Mouse (Mus musculus) limb, embryonic 13.5 days (tissue): ENCODE data around the gene Tmprss4. TPM values are rescaled to one million over a fixed set of nuclear protein-coding genes. Genes with fewer than 3 reads are reported as not detected.
A peak's percentile ranks its signal among the peaks of the same experiment; 100 is the strongest.

Experiments
- ATAC-seq: fragments of 200-750 bp; cut with Nextera tagmentation; 2 replicates; pipeline ENCODE4 v1.8.0; 2017; ENCODE audit warnings: low read depth, moderate number of reproducible peaks, moderate TSS enrichment; ENCODE audit not compliant: low FRiP score
- H3K27ac ChIP-seq: fragments of 300-500 bp; sonication (generic); 2 replicates; pipeline ENCODE4 v1.5.1; 2015; ENCODE audit warnings: inconsistent platforms, mild to moderate bottlenecking, moderate library complexity
- H3K27me3 ChIP-seq: fragments of 300-500 bp; sonication (generic); 2 replicates; pipeline ENCODE4 v1.6.1; 2015; ENCODE audit warnings: mild to moderate bottlenecking, inconsistent platforms
- H3K36me3 ChIP-seq: fragments of 300-500 bp; sonication (generic); 2 replicates; pipeline ENCODE4 v1.6.1; 2015; ENCODE audit warnings: inconsistent platforms, mild to moderate bottlenecking, moderate library complexity
- H3K4me1 ChIP-seq: fragments of 300-500 bp; sonication (generic); 2 replicates; pipeline ENCODE4 v1.6.1; 2015; ENCODE audit warnings: inconsistent platforms
- H3K4me2 ChIP-seq: fragments of 300-500 bp; sonication (generic); replicated peaks from 2 replicates; pipeline ENCODE4 v1.6.1; 2015; ENCODE audit warnings: inconsistent platforms, mild to moderate bottlenecking, moderate library complexity
- H3K4me3 ChIP-seq: fragments of 300-500 bp; sonication (generic); 2 replicates; pipeline ENCODE4 v1.5.1; 2015; ENCODE audit warnings: moderate library complexity, mild to moderate bottlenecking, inconsistent platforms
- H3K9ac ChIP-seq: fragments of 300-500 bp; sonication (generic); 2 replicates; pipeline ENCODE4 v1.6.1; 2015; ENCODE audit warnings: mild to moderate bottlenecking, inconsistent platforms
- H3K9me3 ChIP-seq: fragments of 300-500 bp; sonication (generic); 2 replicates; pipeline ENCODE4 v1.6.1; 2016; ENCODE audit warnings: inconsistent platforms
- WGBS: fragments of 180-500 bp; shearing (Covaris S2); methylation state at CpG from one replicate; pipeline ENCODE4 v1.1.7; 2015; 5-methylcytosine and 5-hydroxymethylcytosine counted together
- polyA plus RNA-seq: library from polyadenylated mRNA; unstranded; fragments of >200 nt; fragmentation: Nextera tagmentation; extraction: Ambion mirVana; gene quantifications from 2 replicates; pipeline ENCODE4 v1.2.1, GENCODE M21; 2015

Tmprss4 gene
- polyA plus RNA-seq, 1 experiment from 2014 or later: 0.24 TPM

- Histone ChIP-seq H3K27me3 (peaks cover 18% of the 10 kb centered on the region), H3K9me3 (no peaks in the 10 kb centered on the region), H3K4me2 (no peak overlapping the region), H3K27ac (no peak overlapping the region), H3K9ac (no peak overlapping the region), H3K36me3 (no peaks in the 10 kb centered on the region), H3K4me3 (no peak overlapping the region), H3K4me1 (peaks cover 2% of the 10 kb centered on the region)
- 89% methylated on average over 1 of the region's 1 CpGs for WGBS
- no peak for ATAC-seq
Observed at GRCm38 (mm10) chr9:45150933-45151332, 53.0 kb downstream of the Tmprss4 start.

DNA sequence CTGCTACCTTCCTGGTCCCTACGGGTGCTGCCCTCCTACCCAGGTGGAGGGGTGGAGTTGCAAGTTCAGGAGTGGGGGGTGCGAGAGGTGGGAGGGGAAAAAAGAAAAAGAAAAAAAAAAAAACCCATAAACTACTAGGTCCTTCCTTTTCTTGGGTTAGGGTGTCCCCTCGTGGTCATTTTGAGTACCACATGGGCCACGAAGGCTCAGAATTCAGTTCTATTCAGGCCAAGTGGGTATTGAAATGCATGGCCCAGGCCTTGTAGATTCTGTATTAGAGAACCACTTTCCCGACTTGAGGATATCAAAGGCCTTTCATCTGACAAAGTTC lies 57.7 kb downstream of the Tmprss4 start:
- no peaks in the 10 kb centered on the region for H3K36me3 ChIP-seq
- WGBS: 2% methylated on average over 5 of the region's 5 CpGs
- no peak overlapping the region for H3K27ac ChIP-seq
- H3K9ac ChIP-seq: peak overlapping the region; percentile 64
- H3K27me3 ChIP-seq: peaks cover 55% of the 10 kb centered on the region
- H3K4me1 ChIP-seq: peaks cover 13% of the 10 kb centered on the region
- H3K9me3 ChIP-seq: no peaks in the 10 kb centered on the region
- peak overlapping the region; percentile 48 for H3K4me3 ChIP-seq
- no peak for ATAC-seq
- H3K4me2 ChIP-seq: peak overlapping the region; percentile 86

GRCm38 (mm10) chr9:45145533-45146266 lies 58.2 kb downstream of the Tmprss4 start:
- ATAC-seq: peak; percentile 32; the same call in 1 of the 2 replicates

DNA sequence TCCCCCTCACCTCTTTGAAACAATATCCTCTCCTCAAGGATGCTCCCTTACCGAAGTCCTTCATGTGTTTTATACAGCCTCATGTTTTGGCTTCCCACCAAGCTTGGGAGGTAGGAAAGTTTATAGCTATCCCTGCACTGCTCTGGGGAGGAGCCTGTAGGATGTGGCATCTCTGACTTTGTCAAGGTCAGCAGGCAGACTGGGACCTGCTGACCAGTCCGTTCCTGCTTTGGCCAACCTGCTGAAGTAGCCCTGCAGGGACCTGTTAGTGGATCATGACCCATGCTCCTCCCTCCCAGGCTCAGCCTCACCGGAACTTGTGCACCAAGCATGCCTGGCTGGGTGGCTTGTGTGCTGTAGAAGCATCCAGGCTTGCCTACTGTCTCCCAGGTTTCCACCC lies 61.2 kb downstream of the Tmprss4 start:
- H3K27ac ChIP-seq: no peak overlapping the region
- no peak overlapping the region for H3K4me3 ChIP-seq
- H3K27me3 ChIP-seq: peaks cover 72% of the 10 kb centered on the region
- H3K4me1 ChIP-seq: peaks cover 29% of the 10 kb centered on the region
- H3K9me3 ChIP-seq: no peaks in the 10 kb centered on the region
- no peak for ATAC-seq
- no peak overlapping the region for H3K9ac ChIP-seq
- H3K4me2 ChIP-seq: no peak overlapping the region
- WGBS: 54% methylated on average over 3 of the region's 3 CpGs
- no peaks in the 10 kb centered on the region for H3K36me3 ChIP-seq

More at GRCm38 (mm10) chr9:45145533-45146266, 58.2 kb downstream of the Tmprss4 start:
- H3K9me3 ChIP-seq: no peaks in the 10 kb centered on the region
- H3K4me2 ChIP-seq: peak overlapping the region; percentile 86
- 4% methylated on average over 27 of the region's 27 CpGs for WGBS
- no peaks in the 10 kb centered on the region for H3K36me3 ChIP-seq
- no peak overlapping the region for H3K27ac ChIP-seq
- peaks cover 59% of the 10 kb centered on the region for H3K27me3 ChIP-seq
- peak overlapping the region; percentile 48 for H3K4me3 ChIP-seq
- H3K9ac ChIP-seq: peak overlapping the region; percentile 64
- peaks cover 14% of the 10 kb centered on the region for H3K4me1 ChIP-seq

DNA sequence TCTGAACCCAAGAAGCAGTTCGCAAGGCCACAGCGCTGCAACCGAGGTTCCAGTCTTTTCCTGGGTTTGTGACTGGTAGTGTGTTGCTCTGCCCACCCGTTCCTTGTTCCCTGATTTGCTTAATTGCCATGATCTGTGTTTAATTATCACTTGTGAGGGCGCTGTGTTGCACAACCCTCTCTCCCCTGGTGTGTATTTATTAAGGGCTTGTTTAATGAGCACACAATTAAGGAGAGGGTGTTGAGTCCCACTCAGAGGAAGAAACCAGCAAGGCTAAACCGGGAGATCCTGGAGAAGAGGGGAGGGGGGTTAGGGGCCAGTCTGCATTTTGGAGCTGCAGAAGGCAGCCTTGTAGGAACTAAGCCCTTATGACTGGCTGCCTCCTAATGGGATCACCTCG lies 62.9 kb downstream of the Tmprss4 start:
- H3K27ac ChIP-seq: no peak overlapping the region
- H3K9me3 ChIP-seq: no peaks in the 10 kb centered on the region
- H3K36me3 ChIP-seq: no peaks in the 10 kb centered on the region
- H3K4me3 ChIP-seq: no peak overlapping the region
- peaks cover 28% of the 10 kb centered on the region for H3K4me1 ChIP-seq
- no peak overlapping the region for H3K4me2 ChIP-seq
- H3K9ac ChIP-seq: peak overlapping the region; percentile 31; the same call in 1 of the 2 replicates
- peaks cover 88% of the 10 kb centered on the region for H3K27me3 ChIP-seq
- 27% methylated on average over 7 of the region's 7 CpGs for WGBS
- ATAC-seq: no peak

DNA sequence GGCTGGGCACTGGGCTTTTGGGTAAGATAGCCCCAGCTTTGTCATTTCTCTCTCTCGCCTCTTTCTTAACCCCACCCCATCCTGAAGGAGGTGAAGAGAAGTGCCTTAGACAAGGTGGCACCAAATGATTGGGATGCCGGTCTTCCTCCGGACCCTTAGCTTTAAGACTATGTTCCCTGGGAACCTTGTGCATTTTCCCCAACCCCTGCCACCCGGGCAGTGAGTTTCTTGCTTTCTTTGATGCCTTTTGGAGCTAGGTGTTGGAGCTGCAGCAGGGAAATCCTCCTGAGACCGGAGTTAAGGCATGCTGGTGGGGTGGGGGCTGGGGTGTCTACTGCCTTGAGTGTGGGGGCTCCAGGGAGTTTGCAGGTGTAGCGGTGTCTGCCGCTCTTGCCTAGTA lies 64.8 kb downstream of the Tmprss4 start:
- H3K4me3 ChIP-seq: peak overlapping the region; percentile 60
- H3K4me1 ChIP-seq: peaks cover 29% of the 10 kb centered on the region
- peak overlapping the region; percentile 97 for H3K4me2 ChIP-seq
- H3K9me3 ChIP-seq: no peaks in the 10 kb centered on the region
- ATAC-seq: no peak
- no peak overlapping the region for H3K27ac ChIP-seq
- 4% methylated on average over 7 of the region's 7 CpGs for WGBS
- no peaks in the 10 kb centered on the region for H3K36me3 ChIP-seq
- H3K27me3 ChIP-seq: peaks cover 86% of the 10 kb centered on the region
- peak overlapping the region; percentile 66 for H3K9ac ChIP-seq

DNA sequence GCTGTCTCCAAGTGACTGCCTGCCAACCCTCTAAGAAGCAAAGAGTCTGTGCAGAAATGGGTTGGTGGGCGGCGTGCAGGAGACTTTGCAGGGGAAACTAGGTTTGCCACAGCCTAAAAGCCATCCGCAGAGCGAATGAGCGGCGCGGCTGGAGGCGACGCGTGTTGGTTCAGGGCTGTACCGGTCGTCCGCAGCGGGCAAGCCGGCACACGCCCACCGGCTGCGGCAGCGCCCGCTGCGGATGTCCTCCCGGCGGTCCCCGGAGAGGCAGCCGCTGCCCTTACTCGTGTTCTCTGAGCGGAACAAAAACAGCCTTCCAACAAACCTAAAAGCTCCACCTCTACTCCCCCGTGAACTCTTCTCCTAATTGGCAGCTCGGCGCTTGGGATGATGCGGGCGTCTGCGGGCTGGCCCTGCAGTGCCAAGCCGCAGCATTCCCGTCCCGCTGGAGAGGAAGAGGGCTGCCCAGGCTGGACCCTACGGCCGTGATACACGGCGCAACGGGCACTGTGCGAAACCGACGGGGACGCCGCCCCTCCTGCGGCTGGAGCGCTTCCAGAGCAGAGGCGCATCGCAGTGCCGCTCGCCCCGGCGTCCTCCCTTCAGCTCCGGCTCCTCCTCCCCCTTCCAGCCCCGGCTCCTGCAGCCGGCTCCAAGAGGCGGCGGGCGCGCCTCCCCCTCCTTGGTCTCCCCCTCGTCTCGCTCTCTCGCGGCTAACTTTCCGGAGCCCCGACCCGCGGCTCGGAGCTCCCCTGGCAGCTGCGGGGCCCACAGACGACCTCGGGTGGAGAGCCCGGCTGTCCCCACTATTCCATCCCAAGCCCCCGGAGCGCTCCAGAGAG lies 65.5 kb downstream of the Tmprss4 start, which contains the start of gene Scn4b:
Gene Scn4b (plus strand): TSS at position 205 of the 842 bp plus-strand sequence.
- peak; percentile 62; the same call in 1 of the 2 replicates for ATAC-seq
- Histone ChIP-seq H3K9ac (peak within 1 kb of the TSS; percentile 66), H3K9me3 (no peaks in the 10 kb centered on the region), H3K4me3 (peak within 1 kb of the TSS; percentile 60), H3K36me3 (no peaks in the 10 kb centered on the region), H3K27me3 (peaks cover 81% of the 10 kb centered on the region), H3K4me2 (peak within 1 kb of the TSS; percentile 97), H3K27ac (no peak within 1 kb of the TSS), H3K4me1 (peaks cover 34% of the 10 kb centered on the region)
- WGBS: under 1% methylated on average over 76 of the region's 76 CpGs

DNA sequence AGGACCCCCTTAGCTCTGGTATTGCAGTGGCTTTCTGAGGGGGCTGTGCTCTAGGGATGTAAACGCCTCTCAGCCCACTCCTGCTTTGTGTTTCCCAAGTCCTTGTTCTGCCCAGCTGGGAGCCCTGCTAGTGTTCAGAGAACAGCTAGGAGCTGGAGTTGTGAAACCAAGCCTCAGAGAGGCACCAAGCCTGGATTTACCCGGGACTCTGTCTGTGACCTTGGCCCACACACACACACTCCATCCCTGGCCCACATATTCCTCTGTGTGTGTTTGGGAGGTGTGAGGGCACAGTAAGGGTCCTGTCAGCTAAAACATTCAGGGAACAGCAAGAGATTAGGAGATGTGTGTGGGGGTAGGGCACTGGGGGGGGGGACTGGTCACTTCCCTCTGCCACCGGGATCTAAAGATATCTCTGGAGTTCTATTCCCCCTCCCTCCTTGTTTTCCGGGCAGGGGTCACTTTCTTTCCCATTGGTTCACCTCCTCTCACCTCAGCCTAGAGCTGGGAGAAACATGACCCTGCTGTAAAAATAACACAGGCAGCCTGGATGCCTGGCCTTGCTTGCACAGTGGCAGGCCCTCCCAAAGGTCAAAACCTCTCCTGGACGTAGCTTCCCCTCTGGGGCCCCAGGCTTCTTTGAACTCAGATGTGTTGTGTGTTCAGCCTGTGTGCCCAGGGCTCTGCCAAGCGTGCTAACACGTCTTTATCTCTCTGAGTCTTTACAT lies 67.3 kb downstream of the Tmprss4 start:
- peaks cover 32% of the 10 kb centered on the region for H3K4me1 ChIP-seq
- H3K27me3 ChIP-seq: peaks cover 69% of the 10 kb centered on the region
- WGBS: 13% methylated on average over 7 of the region's 7 CpGs
- no peaks in the 10 kb centered on the region for H3K9me3 ChIP-seq
- ATAC-seq: no peak
- H3K4me3 ChIP-seq: no peak overlapping the region
- H3K4me2 ChIP-seq: no peak overlapping the region
- H3K27ac ChIP-seq: no peak overlapping the region
- no peaks in the 10 kb centered on the region for H3K36me3 ChIP-seq
- H3K9ac ChIP-seq: no peak overlapping the region

- Histone ChIP-seq H3K4me2 (no peak overlapping the region), H3K9ac (no peak overlapping the region), H3K27ac (no peak overlapping the region), H3K27me3 (peaks cover 42% of the 10 kb centered on the region), H3K36me3 (no peaks in the 10 kb centered on the region), H3K9me3 (no peaks in the 10 kb centered on the region), H3K4me1 (peaks cover 20% of the 10 kb centered on the region), H3K4me3 (no peak overlapping the region)
- ATAC-seq: no peak
- 21% methylated on average over 5 of the region's 5 CpGs for WGBS
Observed at GRCm38 (mm10) chr9:45133484-45134310, 70.2 kb downstream of the Tmprss4 start.

DNA sequence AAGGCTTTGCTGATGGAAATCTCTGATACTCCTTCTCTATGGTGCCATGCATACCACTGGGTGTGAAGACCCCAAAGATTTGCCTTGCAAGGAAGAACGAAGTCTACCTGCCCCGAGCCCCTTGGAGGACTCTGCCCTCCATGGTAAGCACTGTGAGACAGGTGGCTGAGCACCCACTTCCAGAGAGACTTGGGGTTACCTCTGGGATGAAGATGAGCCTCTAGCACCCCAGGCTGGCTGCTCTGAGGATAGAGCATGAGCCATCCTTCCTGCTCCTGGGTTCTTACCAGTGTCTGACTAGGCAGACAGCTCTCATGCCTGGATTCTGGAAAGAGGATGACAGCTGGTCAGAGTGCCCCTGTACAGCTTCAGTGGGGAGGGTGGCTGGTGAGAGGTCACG lies 73.8 kb downstream of the Tmprss4 start:
- no peak overlapping the region for H3K27ac ChIP-seq
- peaks cover 12% of the 10 kb centered on the region for H3K4me1 ChIP-seq
- peaks cover 7% of the 10 kb centered on the region for H3K27me3 ChIP-seq
- ATAC-seq: no peak
- H3K9me3 ChIP-seq: no peaks in the 10 kb centered on the region
- no peak overlapping the region for H3K4me2 ChIP-seq
- H3K4me3 ChIP-seq: no peak overlapping the region
- WGBS: 88% methylated on average over 3 of the region's 3 CpGs
- peaks cover 19% of the 10 kb centered on the region for H3K36me3 ChIP-seq
- H3K9ac ChIP-seq: no peak overlapping the region

DNA sequence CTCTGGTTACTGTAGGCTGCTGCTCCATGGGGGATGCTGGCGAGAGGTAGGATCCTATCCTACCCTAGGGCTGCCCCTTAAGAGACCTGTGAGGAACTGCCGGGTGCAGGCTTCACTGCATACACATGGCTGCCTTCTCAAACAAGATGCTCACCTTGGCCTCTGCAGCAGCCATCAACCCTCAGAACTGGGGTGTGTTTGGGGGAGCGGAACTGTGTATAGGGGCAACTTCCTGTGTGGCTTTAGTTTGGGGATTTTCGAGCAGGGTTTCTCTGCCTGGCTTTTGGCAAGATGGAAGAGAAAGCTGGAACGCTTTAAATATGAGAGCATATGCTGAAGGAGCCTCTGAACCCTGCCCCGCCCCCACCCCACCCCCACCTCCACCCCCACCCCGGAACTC lies 77.0 kb downstream of the Tmprss4 start:
- no peak for ATAC-seq
- Histone ChIP-seq H3K4me1 (peaks cover 8% of the 10 kb centered on the region), H3K27ac (no peak overlapping the region), H3K4me3 (no peak overlapping the region), H3K9me3 (no peaks in the 10 kb centered on the region), H3K4me2 (no peak overlapping the region), H3K9ac (no peak overlapping the region), H3K36me3 (peaks cover 19% of the 10 kb centered on the region), H3K27me3 (no peaks in the 10 kb centered on the region)
- WGBS: 66% methylated on average over 7 of the region's 7 CpGs
